Mouse (Mus musculus) heart, embryonic 15.5 days (tissue): ENCODE measurements around the gene Lamp5. TPM values are rescaled to one million over a fixed set of nuclear protein-coding genes. Genes with fewer than 3 reads are reported as not detected.

Source experiments
- ATAC-seq: fragments of 200-750 bp; cut with Nextera tagmentation; replicated peaks from 2 replicates; pipeline ENCODE4 v1.8.0; 2017; ENCODE audit warnings: low read depth, moderate TSS enrichment; ENCODE audit not compliant: insufficient number of reproducible peaks, insufficient read depth, low FRiP score
- H3K27ac ChIP-seq: fragments of 300-500 bp; sonication (generic); 2 replicates; pipeline ENCODE4 v1.5.1; 2015; ENCODE audit warnings: mild to moderate bottlenecking, inconsistent platforms
- H3K27me3 ChIP-seq: fragments of 300-500 bp; sonication (generic); 2 replicates; pipeline ENCODE4 v1.6.1; 2015; ENCODE audit warnings: inconsistent platforms
- H3K36me3 ChIP-seq: fragments of 300-500 bp; sonication (generic); 2 replicates; pipeline ENCODE4 v1.6.1; 2015; ENCODE audit warnings: mild to moderate bottlenecking, inconsistent platforms
- H3K4me1 ChIP-seq: fragments of 300-500 bp; sonication (generic); replicated peaks from 2 replicates; pipeline ENCODE4 v1.6.1; 2015; ENCODE audit warnings: inconsistent platforms
- H3K4me2 ChIP-seq: fragments of 300-500 bp; sonication (generic); 2 replicates; pipeline ENCODE4 v1.6.1; 2015; ENCODE audit warnings: inconsistent platforms, mild to moderate bottlenecking, moderate library complexity
- H3K4me3 ChIP-seq: fragments of 300-500 bp; sonication (generic); 2 replicates; pipeline ENCODE4 v1.5.1; 2015; ENCODE audit warnings: mild to moderate bottlenecking, inconsistent platforms
- H3K9ac ChIP-seq: fragments of 300-500 bp; sonication (generic); 2 replicates; pipeline ENCODE4 v1.6.1; 2015; ENCODE audit warnings: mild to moderate bottlenecking, inconsistent platforms
- H3K9me3 ChIP-seq: fragments of 300-500 bp; sonication (generic); replicated peaks from 2 replicates; pipeline ENCODE4 v1.6.1; 2016; ENCODE audit warnings: inconsistent platforms
- WGBS: fragments of 180-500 bp; shearing (Covaris S2); methylation state at CpG from one replicate; pipeline ENCODE4 v1.1.7; 2015; ENCODE audit warnings: mixed read lengths; 5-methylcytosine and 5-hydroxymethylcytosine counted together
- polyA plus RNA-seq: library from polyadenylated mRNA; unstranded; fragments of >200 nt; fragmentation: Nextera tagmentation; extraction: Ambion mirVana; gene quantifications from 2 replicates; pipeline ENCODE4 v1.2.1, GENCODE M21; 2015

The Lamp5 gene
- polyA plus RNA-seq, 1 experiment from 2014 or later, result not detected

DNA sequence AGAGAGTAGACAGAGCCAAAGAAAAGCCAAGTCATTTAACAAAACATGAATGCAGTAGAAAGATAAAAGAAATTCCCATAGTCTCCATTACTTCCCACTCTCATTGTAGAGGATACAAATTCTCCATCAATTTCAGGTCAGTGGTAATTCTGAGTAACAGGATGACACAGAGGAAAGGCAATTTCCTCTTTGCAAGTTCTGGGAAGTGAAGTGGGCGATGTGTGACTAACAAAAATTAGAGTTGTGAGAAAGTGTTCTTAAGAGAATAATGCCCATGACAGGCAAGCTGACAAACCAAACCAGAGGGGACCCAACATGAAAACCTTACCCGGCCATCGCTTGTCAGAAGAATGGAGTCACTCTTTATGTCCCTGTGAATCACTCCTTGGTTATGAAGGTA, 45.1 kb downstream of the Lamp5 start:
- no peak overlapping the region for H3K4me2 ChIP-seq
- no peaks in the 10 kb centered on the region for H3K9me3 ChIP-seq
- no peaks in the 10 kb centered on the region for H3K36me3 ChIP-seq
- no peak overlapping the region for H3K27ac ChIP-seq
- ATAC-seq, result no peak
- no peak overlapping the region for H3K4me3 ChIP-seq
- no peak overlapping the region for H3K9ac ChIP-seq
- WGBS, result 83% methylated on average over 3 of the region's 3 CpGs
- H3K4me1 ChIP-seq, result no peaks in the 10 kb centered on the region
- H3K27me3 ChIP-seq, result no peaks in the 10 kb centered on the region

DNA sequence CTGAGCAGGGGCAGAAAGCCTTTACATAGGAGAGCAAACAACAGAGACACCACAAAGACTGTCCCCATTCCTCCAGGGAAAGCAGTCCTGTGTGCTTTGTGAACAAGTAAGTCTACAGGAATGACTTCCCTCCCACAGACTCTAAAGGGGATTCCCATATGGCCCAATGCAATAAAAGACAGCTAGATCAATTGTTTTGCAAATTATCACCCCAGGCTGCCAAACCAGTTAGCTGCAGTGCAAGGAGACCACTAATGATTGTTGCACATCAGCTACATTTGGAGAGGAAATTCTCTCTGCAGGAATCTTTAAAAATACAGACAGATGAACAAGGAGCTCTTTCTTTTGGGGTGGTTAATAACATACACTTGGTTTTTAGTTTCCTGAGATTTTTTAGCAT, 55.6 kb downstream of the Lamp5 start:
- no peak overlapping the region for H3K27ac ChIP-seq

GRCm38 (mm10) chr2:136108124-136109037, 56.3 kb downstream of the Lamp5 start:
- Histone ChIP-seq H3K4me2 (no peak overlapping the region), H3K4me1 (no peaks in the 10 kb centered on the region), H3K4me3 (no peak overlapping the region), H3K27ac (no peak overlapping the region), H3K9ac (no peak overlapping the region), H3K36me3 (no peaks in the 10 kb centered on the region), H3K9me3 (no peaks in the 10 kb centered on the region), H3K27me3 (no peaks in the 10 kb centered on the region; the same call in 1 of the 2 replicates)
- no peak for ATAC-seq
- WGBS, result 41% methylated on average over 6 of the region's 6 CpGs

More for the DNA sequence above, 55.6 kb downstream of the Lamp5 start:
- no peaks in the 10 kb centered on the region for H3K4me1 ChIP-seq
- H3K9me3 ChIP-seq, result no peaks in the 10 kb centered on the region
- H3K36me3 ChIP-seq, result no peaks in the 10 kb centered on the region
- no peaks in the 10 kb centered on the region; the same call in 1 of the 2 replicates for H3K27me3 ChIP-seq
- H3K4me3 ChIP-seq, result no peak overlapping the region
- no peak overlapping the region for H3K9ac ChIP-seq
- H3K4me2 ChIP-seq, result no peak overlapping the region
- no peak for ATAC-seq

DNA sequence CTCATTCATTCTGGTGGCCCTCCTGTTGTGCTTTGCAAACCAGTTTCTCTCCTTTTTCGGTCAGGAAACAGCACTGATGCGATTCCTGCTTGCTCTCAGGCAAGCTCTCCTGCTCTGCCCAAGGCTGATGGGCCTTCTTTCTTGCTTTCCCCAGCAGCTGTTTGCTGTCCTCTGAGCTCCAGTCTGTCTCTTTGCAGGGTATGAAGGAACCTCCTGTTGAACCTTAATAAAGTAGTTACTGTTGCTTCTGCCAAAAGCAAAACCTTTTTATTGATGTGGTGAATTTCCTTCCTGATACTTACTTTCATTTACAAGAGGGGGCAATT, 57.0 kb downstream of the Lamp5 start:
- Histone ChIP-seq H3K9ac (no peak overlapping the region), H3K36me3 (no peaks in the 10 kb centered on the region), H3K4me2 (no peak overlapping the region), H3K27me3 (no peaks in the 10 kb centered on the region; the same call in 1 of the 2 replicates), H3K4me3 (no peak overlapping the region), H3K9me3 (no peaks in the 10 kb centered on the region), H3K4me1 (no peaks in the 10 kb centered on the region), H3K27ac (no peak overlapping the region)
- no peak for ATAC-seq
- 19% methylated on average over 2 of the region's 2 CpGs for WGBS

DNA sequence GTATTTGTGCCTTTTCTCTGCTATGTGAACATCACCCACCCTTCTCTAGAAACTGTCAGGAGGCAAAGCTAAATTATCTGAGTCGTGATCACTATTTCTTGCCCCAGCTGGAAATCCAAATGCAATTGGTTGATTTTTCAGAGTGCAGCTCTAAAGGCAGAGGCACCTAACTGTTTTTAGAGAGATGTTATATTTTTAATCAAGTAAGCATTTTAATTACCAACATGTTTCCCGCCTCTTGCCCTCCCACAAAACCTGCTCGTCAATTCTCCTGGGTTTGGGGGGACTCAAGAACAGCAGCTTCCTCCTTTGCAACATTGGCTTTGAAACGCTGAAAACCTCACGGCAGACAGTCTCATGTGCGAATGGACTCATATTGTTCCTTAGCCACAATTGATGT, 61.3 kb downstream of the Lamp5 start:
- no peak for ATAC-seq
- H3K9me3 ChIP-seq, result no peaks in the 10 kb centered on the region
- H3K4me3 ChIP-seq, result no peak overlapping the region
- H3K9ac ChIP-seq, result no peak overlapping the region
- H3K4me1 ChIP-seq, result no peaks in the 10 kb centered on the region
- WGBS, result 75% methylated on average over 6 of the region's 6 CpGs
- H3K4me2 ChIP-seq, result no peak overlapping the region
- no peak overlapping the region for H3K27ac ChIP-seq
- H3K27me3 ChIP-seq, result no peaks in the 10 kb centered on the region
- H3K36me3 ChIP-seq, result no peaks in the 10 kb centered on the region

GRCm38 (mm10) chr2:136118006-136118405, 66.0 kb downstream of the Lamp5 start:
- Histone ChIP-seq H3K9ac (no peak overlapping the region), H3K27ac (no peak overlapping the region), H3K4me3 (no peak overlapping the region), H3K27me3 (no peaks in the 10 kb centered on the region), H3K4me1 (no peaks in the 10 kb centered on the region), H3K4me2 (no peak overlapping the region), H3K36me3 (no peaks in the 10 kb centered on the region), H3K9me3 (no peaks in the 10 kb centered on the region)
- ATAC-seq, result no peak
- 94% methylated on average over 2 of the region's 2 CpGs for whole genome bisulfite sequencing
